Mouse (Mus musculus): Measurements from ENCODE around the gene Cadm1. TPM values are rescaled to one million over a fixed set of nuclear protein-coding genes. Genes with fewer than 3 reads are reported as not detected.

Cadm1 gene
- polyA plus RNA-seq, 1 experiment: 7.9 TPM

DNA sequence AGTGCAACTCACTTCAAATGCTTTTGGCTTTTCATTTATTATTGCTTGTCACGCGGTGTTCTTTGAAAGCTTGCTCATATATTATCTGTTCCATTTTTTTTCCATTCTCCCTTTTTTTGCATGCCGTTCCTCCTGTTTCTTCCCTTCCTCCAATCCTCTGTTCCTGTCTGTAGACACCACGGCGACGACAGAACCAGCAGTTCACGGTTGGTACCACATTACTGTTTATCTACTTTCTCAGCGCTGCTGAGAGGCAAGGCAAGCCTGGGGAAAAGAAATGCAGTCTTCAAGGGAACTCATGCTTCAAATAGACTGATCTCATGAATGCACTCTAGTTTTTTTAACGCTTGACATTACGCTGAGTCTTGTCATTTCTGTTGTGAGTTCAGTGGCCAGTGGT is 299.2 kb downstream of the Cadm1 start:
- H3K36me3 ChIP-seq (ENCODE audit: control insufficient read depth, insufficient read depth, low read length): no peaks in the 10 kb centered on the region
- H3K27me3 ChIP-seq (ENCODE audit: control insufficient read depth, insufficient read depth, low read length): no peaks in the 10 kb centered on the region
- 70% methylated on average over 10 of the region's 10 CpGs for WGBS
- H3K4me1 ChIP-seq (replicated peaks; ENCODE audit: control insufficient read depth, insufficient read depth, low read length): no peaks in the 10 kb centered on the region
- H3K4me3 ChIP-seq (ENCODE audit: control insufficient read depth, insufficient read depth, low read length): no peak overlapping the region
- H3K27ac ChIP-seq (ENCODE audit: control insufficient read depth, insufficient read depth, low read length): no peak overlapping the region
- TF ChIP-seq CTCF (IDR thresholded peaks at IDR 0.05; ENCODE audit: borderline replicate concordance, control insufficient read depth, extremely low read depth, insufficient read depth, low read length, poor library complexity) (no peak), POLR2A (IDR thresholded peaks at IDR 0.05; ENCODE audit: control insufficient read depth, extremely low read depth, insufficient read depth, low read length, poor library complexity) (no peak)
- DNase-seq: no peak

DNA sequence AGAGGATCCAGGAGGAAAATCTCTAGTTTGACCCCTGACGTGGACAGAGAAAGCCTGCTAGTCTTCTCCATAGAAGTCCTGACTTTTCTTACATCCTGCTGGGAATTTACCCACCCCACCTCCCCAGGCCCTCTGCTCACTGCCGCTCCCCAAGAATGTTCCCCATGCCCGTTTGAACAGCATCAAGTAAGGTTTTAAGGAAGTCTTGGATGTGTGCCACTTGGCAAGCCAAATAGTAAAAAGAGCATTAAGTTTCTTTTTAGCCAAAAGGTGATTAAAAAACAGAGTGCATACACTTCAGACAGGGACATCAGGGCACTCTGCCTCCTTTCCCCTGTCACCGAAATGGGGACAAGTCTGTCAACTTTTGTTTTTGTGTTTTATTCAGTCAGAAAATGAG is 299.9 kb downstream of the Cadm1 start:
- H3K27me3 ChIP-seq (ENCODE audit: control insufficient read depth, insufficient read depth, low read length): no peaks in the 10 kb centered on the region
- TF ChIP-seq POLR2A (IDR thresholded peaks at IDR 0.05; ENCODE audit: control insufficient read depth, extremely low read depth, insufficient read depth, low read length, poor library complexity): no peak
- TF ChIP-seq CTCF (IDR thresholded peaks at IDR 0.05; ENCODE audit: borderline replicate concordance, control insufficient read depth, extremely low read depth, insufficient read depth, low read length, poor library complexity): no peak
- no peak overlapping the region for H3K27ac ChIP-seq (ENCODE audit: control insufficient read depth, insufficient read depth, low read length)
- no peak overlapping the region for H3K4me3 ChIP-seq (ENCODE audit: control insufficient read depth, insufficient read depth, low read length)
- 76% methylated on average over 4 of the region's 4 CpGs for WGBS
- no peak for DNase-seq
- H3K4me1 ChIP-seq (replicated peaks; ENCODE audit: control insufficient read depth, insufficient read depth, low read length): no peaks in the 10 kb centered on the region
- H3K36me3 ChIP-seq (ENCODE audit: control insufficient read depth, insufficient read depth, low read length): no peaks in the 10 kb centered on the region

DNA sequence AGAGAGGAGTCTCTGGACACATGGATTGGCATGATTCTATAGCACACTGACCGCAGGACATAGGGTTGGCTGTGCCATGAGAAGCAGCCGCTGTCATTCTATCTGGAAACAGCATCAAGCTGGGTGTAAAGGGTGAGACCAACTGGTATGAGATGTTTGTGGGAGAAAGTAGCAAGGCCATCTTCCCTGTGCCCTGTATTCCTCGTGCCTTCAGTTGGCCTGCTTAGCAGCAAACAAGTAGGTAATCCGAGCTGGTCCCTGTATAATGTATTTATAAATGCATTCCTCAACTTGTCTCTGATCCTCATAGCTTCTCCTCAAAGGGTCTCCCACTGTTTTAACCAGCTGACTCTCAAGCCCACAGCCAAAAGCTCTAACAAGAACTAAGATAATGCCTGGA is 301.4 kb downstream of the Cadm1 start:
- Histone ChIP-seq H3K27ac (ENCODE audit: control insufficient read depth, insufficient read depth, low read length) (no peak overlapping the region), H3K4me1 (replicated peaks; ENCODE audit: control insufficient read depth, insufficient read depth, low read length) (no peaks in the 10 kb centered on the region)

DNA sequence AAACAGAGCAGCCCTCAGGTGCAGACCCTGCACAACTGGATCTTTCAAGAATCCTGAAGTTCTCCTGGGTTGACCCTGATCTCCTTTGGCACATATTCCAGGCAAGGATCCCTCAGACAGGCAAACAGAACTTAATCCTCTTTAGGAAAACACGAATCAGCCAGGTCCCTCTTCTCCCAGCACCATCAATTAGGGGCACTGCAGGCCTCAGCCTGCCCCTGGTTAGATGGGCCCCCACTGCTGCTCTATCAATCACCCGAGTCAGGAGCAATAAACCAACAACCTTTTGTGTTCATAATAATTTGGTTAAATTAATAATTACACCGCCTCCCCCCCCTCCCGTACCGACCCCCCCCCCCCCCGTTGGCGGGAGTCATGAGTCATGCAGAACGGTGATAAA is 308.2 kb downstream of the Cadm1 start:
- no peaks in the 10 kb centered on the region for H3K27me3 ChIP-seq (ENCODE audit: control insufficient read depth, insufficient read depth, low read length)
- no peak overlapping the region for H3K4me3 ChIP-seq (ENCODE audit: control insufficient read depth, insufficient read depth, low read length)
- WGBS: 44% methylated on average over 8 of the region's 8 CpGs
- no peaks in the 10 kb centered on the region for H3K36me3 ChIP-seq (ENCODE audit: control insufficient read depth, insufficient read depth, low read length)
- TF ChIP-seq POLR2A (IDR thresholded peaks at IDR 0.05; ENCODE audit: control insufficient read depth, extremely low read depth, insufficient read depth, low read length, poor library complexity) (no peak), CTCF (IDR thresholded peaks at IDR 0.05; ENCODE audit: borderline replicate concordance, control insufficient read depth, extremely low read depth, insufficient read depth, low read length, poor library complexity) (no peak)
- DNase-seq: no peak
- H3K27ac ChIP-seq (ENCODE audit: control insufficient read depth, insufficient read depth, low read length): no peak overlapping the region
- H3K4me1 ChIP-seq (replicated peaks; ENCODE audit: control insufficient read depth, insufficient read depth, low read length): no peaks in the 10 kb centered on the region

More for the DNA sequence above, 301.4 kb downstream of the Cadm1 start:
- Histone ChIP-seq H3K4me3 (ENCODE audit: control insufficient read depth, insufficient read depth, low read length) (no peak overlapping the region), H3K27me3 (ENCODE audit: control insufficient read depth, insufficient read depth, low read length) (no peaks in the 10 kb centered on the region), H3K36me3 (ENCODE audit: control insufficient read depth, insufficient read depth, low read length) (no peaks in the 10 kb centered on the region)
- 95% methylated on average over 4 of the region's 4 CpGs for WGBS
- TF ChIP-seq POLR2A (IDR thresholded peaks at IDR 0.05; ENCODE audit: control insufficient read depth, extremely low read depth, insufficient read depth, low read length, poor library complexity) (no peak), CTCF (IDR thresholded peaks at IDR 0.05; ENCODE audit: borderline replicate concordance, control insufficient read depth, extremely low read depth, insufficient read depth, low read length, poor library complexity) (no peak)
- DNase-seq: no peak

DNA sequence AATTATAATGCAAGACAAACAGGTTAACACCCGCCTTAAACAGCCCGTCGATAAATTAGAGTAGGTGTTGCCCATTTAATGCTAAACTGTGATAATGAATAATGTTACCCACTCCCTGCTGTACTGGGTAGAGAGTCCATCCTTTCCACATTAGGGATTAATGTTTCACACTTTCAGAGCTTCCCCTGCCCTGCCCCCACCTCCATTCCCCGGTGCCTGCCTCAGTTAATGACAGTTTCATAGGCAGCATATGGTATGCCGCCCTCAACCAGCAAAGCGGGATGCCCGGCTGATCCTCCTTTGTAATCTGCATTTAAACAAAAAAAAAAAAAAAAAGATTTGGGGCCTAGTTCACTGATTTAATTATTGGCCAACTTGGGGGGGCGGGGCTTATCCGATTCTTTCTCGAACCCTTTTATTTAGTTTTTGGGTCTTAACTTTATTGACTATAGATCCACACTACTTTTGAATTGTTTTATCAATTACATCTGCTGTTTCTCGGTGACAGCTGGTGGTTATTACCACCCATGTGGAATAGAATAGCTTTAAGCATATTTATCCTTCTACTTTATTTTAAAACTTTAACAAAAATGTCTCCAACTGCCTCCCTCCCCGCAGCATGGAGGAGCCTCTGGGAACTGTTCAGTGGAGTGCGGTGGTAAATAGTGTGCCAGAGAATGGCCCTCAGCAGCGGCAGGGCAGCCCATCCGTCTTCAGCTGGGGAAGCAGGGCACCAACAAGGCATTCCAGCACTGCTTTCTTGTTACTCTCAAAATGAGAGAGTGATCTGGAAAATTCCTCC is 309.1 kb downstream of the Cadm1 start:
- Histone ChIP-seq H3K27me3 (ENCODE audit: control insufficient read depth, insufficient read depth, low read length) (no peaks in the 10 kb centered on the region), H3K4me3 (ENCODE audit: control insufficient read depth, insufficient read depth, low read length) (no peak overlapping the region), H3K36me3 (ENCODE audit: control insufficient read depth, insufficient read depth, low read length) (no peaks in the 10 kb centered on the region), H3K4me1 (replicated peaks; ENCODE audit: control insufficient read depth, insufficient read depth, low read length) (no peaks in the 10 kb centered on the region), H3K27ac (ENCODE audit: control insufficient read depth, insufficient read depth, low read length) (no peak overlapping the region)
- WGBS: 79% methylated on average over 15 of the region's 15 CpGs
- no peak for TF ChIP-seq CTCF (IDR thresholded peaks at IDR 0.05; ENCODE audit: borderline replicate concordance, control insufficient read depth, extremely low read depth, insufficient read depth, low read length, poor library complexity)
- no peak for DNase-seq

DNA sequence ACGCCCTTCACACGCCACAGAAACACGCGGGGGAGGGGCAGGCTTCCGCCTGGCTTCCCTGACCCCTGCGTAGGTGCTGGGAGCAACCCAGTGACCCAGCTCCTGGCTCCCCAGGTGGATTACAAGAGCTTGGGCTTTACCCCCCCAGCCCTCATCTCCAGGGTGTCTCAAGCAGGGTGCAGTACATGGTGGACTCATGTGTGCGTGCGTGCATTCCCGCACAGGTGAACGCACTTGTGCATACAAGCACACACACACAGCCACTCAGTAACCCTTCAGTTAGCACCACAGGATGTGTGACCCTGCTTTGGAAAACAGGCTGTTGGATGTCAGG is 309.7 kb downstream of the Cadm1 start:
- 87% methylated on average over 10 of the region's 10 CpGs for WGBS
- Histone ChIP-seq H3K27ac (ENCODE audit: control insufficient read depth, insufficient read depth, low read length) (no peak overlapping the region), H3K36me3 (ENCODE audit: control insufficient read depth, insufficient read depth, low read length) (no peaks in the 10 kb centered on the region), H3K27me3 (ENCODE audit: control insufficient read depth, insufficient read depth, low read length) (no peaks in the 10 kb centered on the region), H3K4me1 (replicated peaks; ENCODE audit: control insufficient read depth, insufficient read depth, low read length) (no peaks in the 10 kb centered on the region), H3K4me3 (ENCODE audit: control insufficient read depth, insufficient read depth, low read length) (no peak overlapping the region)
- no peak for DNase-seq
- no peak for TF ChIP-seq CTCF (IDR thresholded peaks at IDR 0.05; ENCODE audit: borderline replicate concordance, control insufficient read depth, extremely low read depth, insufficient read depth, low read length, poor library complexity)

DNA sequence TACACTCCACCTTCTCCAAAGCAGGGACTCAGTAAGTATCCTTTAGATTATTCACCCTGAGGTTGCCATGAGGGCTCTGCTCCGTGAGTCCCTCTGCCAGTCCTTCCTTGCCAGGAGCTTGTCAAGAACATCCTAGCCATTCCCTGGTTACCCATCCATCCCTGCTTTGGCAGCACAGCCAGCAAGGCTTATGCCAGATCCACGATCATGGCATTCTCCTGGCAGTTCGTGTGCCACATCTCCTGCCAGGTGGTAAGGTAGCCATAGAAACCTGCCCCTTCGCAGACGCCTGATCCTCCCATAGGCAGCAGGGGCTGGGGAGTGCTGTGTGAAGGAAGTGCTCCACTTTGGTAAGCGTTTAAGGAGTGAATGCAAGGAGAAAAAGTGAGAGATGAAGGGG is 313.4 kb downstream of the Cadm1 start:
- no peak overlapping the region for H3K4me3 ChIP-seq (ENCODE audit: control insufficient read depth, insufficient read depth, low read length)
- no peak overlapping the region for H3K27ac ChIP-seq (ENCODE audit: control insufficient read depth, insufficient read depth, low read length)
- H3K4me1 ChIP-seq (replicated peaks; ENCODE audit: control insufficient read depth, insufficient read depth, low read length): no peaks in the 10 kb centered on the region
- 87% methylated on average over 6 of the region's 6 CpGs for WGBS
- H3K27me3 ChIP-seq (ENCODE audit: control insufficient read depth, insufficient read depth, low read length): no peaks in the 10 kb centered on the region
- TF ChIP-seq POLR2A (IDR thresholded peaks at IDR 0.05; ENCODE audit: control insufficient read depth, extremely low read depth, insufficient read depth, low read length, poor library complexity) (no peak), CTCF (IDR thresholded peaks at IDR 0.05; ENCODE audit: borderline replicate concordance, control insufficient read depth, extremely low read depth, insufficient read depth, low read length, poor library complexity) (no peak)
- H3K36me3 ChIP-seq (ENCODE audit: control insufficient read depth, insufficient read depth, low read length): no peaks in the 10 kb centered on the region
- DNase-seq: no peak

Data from thymus, adult 2 months (tissue).